Mouse (Mus musculus) forebrain, embryonic 14.5 days (tissue): ENCODE measurements around the gene Dnajc11. TPM values are rescaled to one million over a fixed set of nuclear protein-coding genes. Genes with fewer than 3 reads are reported as not detected.

ENCODE experiments used
- ATAC-seq: fragments of 200-750 bp; cut with Nextera tagmentation; 2 replicates; pipeline ENCODE4 v1.8.0; 2017; ENCODE audit warnings: mild to moderate bottlenecking, moderate library complexity
- DNase-seq: peaks from one replicate; pipeline ENCODE4 v3.0.0-alpha.2; 2015; ENCODE audit warnings: low spot score
- H3K27ac ChIP-seq: fragments of 300-500 bp; sonication (generic); 2 replicates; pipeline ENCODE4 v1.5.1; 2014; ENCODE audit warnings: low read depth, mild to moderate bottlenecking, control low read depth, low read length, moderate library complexity
- H3K27me3 ChIP-seq: fragments of 300-500 bp; sonication (generic); replicated peaks from 2 replicates; pipeline ENCODE4 v1.6.1; 2014; ENCODE audit warnings: low read length, control low read depth, mixed read lengths; ENCODE audit not compliant: control insufficient read depth, insufficient read depth
- H3K36me3 ChIP-seq: fragments of 300-500 bp; sonication (generic); 2 replicates; pipeline ENCODE4 v1.6.1; 2014; ENCODE audit warnings: low read length, control low read depth; ENCODE audit not compliant: control insufficient read depth, insufficient read depth
- H3K4me1 ChIP-seq: fragments of 300-500 bp; sonication (generic); 2 replicates; pipeline ENCODE4 v1.6.1; 2014; ENCODE audit warnings: antibody characterized with exemption, low read length, control low read depth; ENCODE audit not compliant: control insufficient read depth, insufficient read depth
- H3K4me2 ChIP-seq: fragments of 300-500 bp; sonication (generic); 2 replicates; pipeline ENCODE4 v1.6.1; 2014; ENCODE audit warnings: mild to moderate bottlenecking, control low read depth, low read length
- H3K4me3 ChIP-seq: fragments of 300-500 bp; sonication (generic); 2 replicates; pipeline ENCODE4 v1.5.1; 2014; ENCODE audit warnings: low read depth, low read length, control low read depth
- H3K9ac ChIP-seq: fragments of 300-500 bp; sonication (generic); 2 replicates; pipeline ENCODE4 v1.6.1; 2014; ENCODE audit warnings: mild to moderate bottlenecking, low read length, control low read depth, moderate library complexity
- H3K9me3 ChIP-seq: fragments of 300-500 bp; sonication (generic); replicated peaks from 2 replicates; pipeline ENCODE4 v1.6.1; 2016; ENCODE audit warnings: low read length, control low read depth, mixed read lengths; ENCODE audit not compliant: control insufficient read depth
- WGBS: fragments of 180-500 bp; shearing (Covaris S2); extraction: QIAGEN DNeasy Blood & Tissue Kit; methylation state at CpG from one replicate; pipeline ENCODE4 v1.1.7; 2014; 5-methylcytosine and 5-hydroxymethylcytosine counted together
- polyA plus RNA-seq: library from polyadenylated mRNA; unstranded; fragments of >200 nt; fragmentation: Nextera tagmentation; extraction: Ambion mirVana; gene quantifications from 2 replicates; pipeline ENCODE4 v1.2.1, GENCODE M21; 2014

Gene Dnajc11
- polyA plus RNA-seq, 1 experiment from 2014 or later = 67.9 TPM

DNA sequence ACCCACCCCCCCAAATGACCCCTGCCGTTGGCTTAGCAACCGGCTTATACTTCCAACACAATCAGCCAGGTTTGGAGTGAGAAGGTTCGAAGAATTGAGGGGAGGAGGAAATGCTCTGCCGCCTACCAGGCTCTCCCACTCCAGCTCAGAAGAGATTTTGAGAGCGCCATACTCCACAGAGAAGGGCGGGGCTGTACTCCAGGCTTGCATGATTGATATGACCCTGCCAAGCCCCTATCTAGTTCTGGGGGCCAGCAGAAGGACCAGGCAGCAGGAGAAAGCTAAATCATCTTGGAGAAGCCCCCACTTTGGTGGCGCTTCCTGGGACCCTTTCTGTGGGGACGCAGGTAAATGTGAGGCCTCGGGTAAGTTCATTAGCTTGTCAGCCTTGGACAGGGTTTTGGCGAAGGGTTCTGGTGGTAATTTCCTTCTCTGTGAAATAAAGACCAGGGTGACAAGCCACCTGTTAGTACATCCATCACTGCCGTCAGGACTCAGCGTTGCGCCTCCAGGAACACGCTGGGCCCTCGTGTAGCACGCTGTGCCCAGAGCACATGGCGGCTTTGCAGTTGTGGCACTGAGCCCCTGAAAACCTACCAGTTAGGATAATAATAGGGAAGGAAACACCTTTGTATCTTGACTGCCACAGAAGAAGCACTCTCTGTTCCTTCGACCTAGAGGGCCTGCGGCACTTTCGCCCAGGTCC lies 14.2 kb upstream of the Dnajc11 start:
- Histone ChIP-seq H3K27me3 (no peaks in the 10 kb centered on the region), H3K9me3 (no peaks in the 10 kb centered on the region), H3K27ac (no peak overlapping the region), H3K36me3 (no peaks in the 10 kb centered on the region), H3K4me2 (no peak overlapping the region), H3K4me3 (no peak overlapping the region), H3K9ac (no peak overlapping the region), H3K4me1 (no peaks in the 10 kb centered on the region)
- no peak for ATAC-seq
- WGBS = 76% methylated on average over 20 of the region's 20 CpGs
- DNase-seq = no peak

DNA sequence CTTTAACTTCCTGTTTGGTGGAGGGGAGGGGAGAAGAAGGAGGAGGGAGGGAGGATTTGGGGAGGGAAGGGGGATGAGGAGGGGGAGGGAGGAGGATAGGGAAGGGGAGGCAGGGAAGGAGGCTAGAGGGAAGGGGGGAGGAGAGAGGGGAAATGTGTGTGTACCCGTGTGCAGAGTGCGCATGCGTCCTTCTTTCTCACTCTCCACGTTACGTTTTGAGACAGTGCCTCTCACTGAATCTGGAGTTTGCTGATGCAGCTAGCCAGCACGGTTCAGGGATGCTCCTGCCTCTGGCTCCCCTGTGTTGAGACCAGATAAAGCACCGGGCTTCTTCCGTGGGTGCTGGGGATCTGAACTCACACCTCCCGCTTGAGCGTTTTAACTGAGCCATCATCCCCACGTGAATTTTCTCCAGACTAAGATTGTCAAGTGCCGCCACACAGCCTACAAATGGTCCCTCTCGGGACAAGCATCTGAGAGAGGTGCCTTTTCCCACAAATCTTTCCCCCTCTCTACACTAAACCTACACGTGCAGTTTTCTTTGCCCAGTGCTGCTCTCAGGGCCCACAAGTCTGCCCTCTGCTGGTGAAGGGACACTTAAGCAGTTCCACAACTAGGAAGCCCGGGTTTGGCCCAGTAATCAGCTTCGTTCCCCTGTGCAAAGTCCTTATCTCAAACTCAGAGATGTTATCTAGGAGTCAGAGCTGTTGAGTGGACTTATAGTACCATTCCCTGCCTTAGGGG lies 13.4 kb upstream of the Dnajc11 start:
- no peak overlapping the region for H3K27ac ChIP-seq
- H3K27me3 ChIP-seq = no peaks in the 10 kb centered on the region
- peak overlapping the region; percentile 45 for H3K4me2 ChIP-seq
- DNase-seq (peak; percentile 84), ATAC-seq (peak; percentile 54)
- no peaks in the 10 kb centered on the region for H3K4me1 ChIP-seq
- H3K9me3 ChIP-seq = no peaks in the 10 kb centered on the region
- peak overlapping the region; percentile 9; the same call in 1 of the 2 replicates for H3K4me3 ChIP-seq
- H3K9ac ChIP-seq = peak overlapping the region; percentile 45; the same call in 1 of the 2 replicates
- 27% methylated on average over 16 of the region's 16 CpGs for WGBS
- H3K36me3 ChIP-seq = no peaks in the 10 kb centered on the region

DNA sequence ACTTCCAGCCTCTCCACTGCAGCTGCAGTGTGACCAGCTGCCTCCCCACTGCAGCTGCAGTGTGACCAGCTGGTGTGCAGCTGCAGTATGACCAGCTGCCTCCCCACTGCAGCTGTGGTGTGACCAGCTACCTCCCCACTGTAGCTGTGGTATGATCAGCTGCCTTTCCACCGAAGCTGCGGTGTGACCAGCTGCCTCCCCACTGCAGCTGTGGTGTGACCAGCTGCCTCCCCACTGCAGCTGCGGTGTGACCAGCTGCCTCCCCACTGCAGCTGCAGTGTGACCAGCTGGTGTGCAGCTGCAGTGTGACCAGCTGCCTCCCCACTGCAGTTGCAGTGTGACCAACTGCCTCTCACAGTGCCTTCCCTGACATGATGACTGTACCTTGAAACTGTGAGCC lies 11.4 kb upstream of the Dnajc11 start:
- DNase-seq (no peak), ATAC-seq (no peak)
- WGBS = 92% methylated on average over 3 of the region's 3 CpGs
- no peak overlapping the region for H3K4me3 ChIP-seq
- H3K9me3 ChIP-seq = no peaks in the 10 kb centered on the region
- no peaks in the 10 kb centered on the region for H3K27me3 ChIP-seq
- H3K9ac ChIP-seq = no peak overlapping the region
- no peaks in the 10 kb centered on the region for H3K36me3 ChIP-seq
- no peaks in the 10 kb centered on the region for H3K4me1 ChIP-seq
- H3K4me2 ChIP-seq = no peak overlapping the region
- H3K27ac ChIP-seq = no peak overlapping the region

DNA sequence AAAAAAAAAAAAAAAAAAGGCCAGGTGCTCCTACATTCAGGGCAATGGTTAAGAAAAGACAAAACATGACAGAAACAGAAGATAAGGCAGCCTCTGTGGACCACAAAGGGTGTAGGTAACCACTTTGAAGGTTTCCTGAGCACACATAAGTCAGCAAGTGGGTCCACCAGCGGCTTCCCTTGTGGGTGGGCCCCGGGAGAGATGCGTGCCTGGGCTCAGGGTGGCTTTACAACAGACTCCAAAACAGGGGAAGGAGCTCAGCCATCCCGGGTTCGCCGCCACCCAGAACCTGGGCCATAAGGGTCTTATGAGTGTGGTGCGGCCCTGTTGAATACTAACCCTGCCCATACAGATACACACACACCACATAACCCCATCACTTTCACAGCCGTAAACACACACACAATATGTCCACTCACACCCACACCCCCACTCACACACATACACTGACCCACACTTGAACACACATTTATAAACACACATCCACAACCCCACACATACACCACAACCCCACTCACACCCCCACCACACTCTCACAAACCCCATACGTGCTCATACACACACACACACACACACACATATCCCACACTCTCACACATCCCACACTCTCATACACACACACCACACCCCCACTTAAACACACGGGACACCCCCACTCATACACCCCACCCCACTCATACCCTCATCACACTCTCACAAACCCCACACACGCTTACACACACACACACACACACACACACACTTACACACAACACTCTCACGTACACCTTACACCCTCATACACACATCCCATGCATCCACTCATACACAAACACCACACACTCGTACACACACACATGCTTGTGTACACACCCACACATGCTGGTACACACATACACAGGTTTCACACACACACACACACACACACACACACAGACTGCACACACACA lies 651 bp upstream of the Dnajc11 start:
- Histone ChIP-seq H3K4me1 (peaks cover 10% of the 10 kb centered on the region), H3K4me3 (no peak overlapping the region), H3K36me3 (0 out of 2 replicates have a peak, but pooled peaks cover 2% of the 10 kb centered on the region), H3K27ac (no peak overlapping the region), H3K27me3 (no peaks in the 10 kb centered on the region), H3K4me2 (peak overlapping the region; percentile 20; the same call in 1 of the 2 replicates), H3K9me3 (no peaks in the 10 kb centered on the region), H3K9ac (no peak overlapping the region)
- DNase-seq (no peak), ATAC-seq (peak; percentile 81)
- WGBS = 78% methylated on average over 13 of the region's 13 CpGs

DNA sequence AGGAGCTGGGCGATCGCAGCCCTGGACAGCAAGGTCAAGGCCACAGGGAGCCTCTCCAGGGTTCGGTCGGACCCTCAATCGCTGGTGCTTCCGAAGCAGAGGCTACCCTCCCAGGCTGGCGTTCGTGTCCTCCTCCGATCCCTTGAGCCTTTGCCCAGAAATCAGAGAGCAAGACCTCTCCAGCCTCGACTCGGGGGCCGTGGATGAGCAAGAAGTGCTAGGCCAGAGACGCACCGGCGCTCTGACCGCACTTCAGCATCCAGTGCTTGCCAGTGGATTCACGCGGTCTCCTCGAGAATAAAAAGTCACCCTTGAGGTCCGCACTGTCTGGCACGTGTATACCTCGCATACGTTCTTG lies 703 bp downstream of the Dnajc11 start:
- no peak for ATAC-seq
- H3K27me3 ChIP-seq = no peaks in the 10 kb centered on the region
- no peak for DNase-seq

DNA sequence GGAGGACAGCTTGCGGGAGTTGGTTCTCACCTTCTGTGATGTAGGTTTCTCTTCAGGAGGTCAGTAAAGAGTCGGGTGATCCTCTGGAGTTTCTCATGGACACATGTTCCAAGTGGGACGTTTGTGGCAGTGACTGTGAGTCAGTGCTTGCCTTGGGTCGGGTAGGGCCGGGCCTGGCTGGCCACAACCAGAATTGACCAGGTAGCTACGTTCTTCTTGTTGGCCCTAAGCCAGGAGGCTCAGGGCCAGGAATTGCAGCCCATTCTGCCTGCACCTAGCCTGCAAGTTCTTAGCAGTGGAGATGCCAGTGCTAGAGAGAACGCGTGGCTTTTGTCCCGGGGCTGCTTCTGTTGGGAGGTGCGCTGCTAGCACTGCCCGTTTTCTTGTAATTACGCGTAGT lies 4.0 kb downstream of the Dnajc11 start:
- Histone ChIP-seq H3K27ac (no peak overlapping the region), H3K9me3 (no peaks in the 10 kb centered on the region), H3K27me3 (no peaks in the 10 kb centered on the region), H3K4me2 (no peak overlapping the region), H3K4me1 (peaks cover 10% of the 10 kb centered on the region), H3K9ac (no peak overlapping the region), H3K36me3 (0 out of 2 replicates have a peak, but pooled peaks cover 2% of the 10 kb centered on the region), H3K4me3 (no peak overlapping the region)
- ATAC-seq (no peak), DNase-seq (no peak)
- 86% methylated on average over 13 of the region's 13 CpGs for WGBS

More for the DNA sequence above, 703 bp downstream of the Dnajc11 start:
- WGBS = 2% methylated on average over 23 of the region's 23 CpGs
- Histone ChIP-seq H3K4me1 (peaks cover 10% of the 10 kb centered on the region), H3K36me3 (0 out of 2 replicates have a peak, but pooled peaks cover 2% of the 10 kb centered on the region), H3K4me3 (peak overlapping the region; percentile 99), H3K4me2 (peak overlapping the region; percentile 98), H3K9ac (peak overlapping the region; percentile 93), H3K27ac (no peak overlapping the region), H3K9me3 (no peaks in the 10 kb centered on the region)

DNA sequence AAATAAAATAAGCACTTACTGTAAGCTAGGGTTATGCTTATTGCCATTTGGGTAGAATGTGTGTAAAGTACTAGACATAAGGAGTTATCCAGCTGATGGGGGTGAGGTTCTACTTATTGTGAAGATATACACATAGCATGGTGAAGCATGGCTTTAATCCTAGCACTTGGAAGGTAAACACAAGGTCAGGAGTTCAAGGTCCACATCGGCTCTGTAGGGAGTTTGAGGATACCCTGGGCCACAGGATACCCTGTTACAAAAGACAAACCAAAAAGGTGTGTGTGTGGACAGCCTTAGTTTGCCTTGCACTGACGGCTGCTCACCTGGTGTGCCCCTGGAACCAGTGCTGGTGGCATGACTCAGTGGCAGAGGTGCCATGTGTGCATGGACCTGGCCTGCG lies 4.6 kb downstream of the Dnajc11 start:
- Histone ChIP-seq H3K36me3 (0 out of 2 replicates have a peak, but pooled peaks cover 2% of the 10 kb centered on the region), H3K27me3 (no peaks in the 10 kb centered on the region), H3K9ac (no peak overlapping the region), H3K4me2 (no peak overlapping the region), H3K4me1 (peaks cover 10% of the 10 kb centered on the region), H3K9me3 (no peaks in the 10 kb centered on the region), H3K27ac (no peak overlapping the region), H3K4me3 (no peak overlapping the region)
- WGBS = 93% methylated on average over 3 of the region's 3 CpGs
- ATAC-seq (no peak), DNase-seq (no peak)

DNA sequence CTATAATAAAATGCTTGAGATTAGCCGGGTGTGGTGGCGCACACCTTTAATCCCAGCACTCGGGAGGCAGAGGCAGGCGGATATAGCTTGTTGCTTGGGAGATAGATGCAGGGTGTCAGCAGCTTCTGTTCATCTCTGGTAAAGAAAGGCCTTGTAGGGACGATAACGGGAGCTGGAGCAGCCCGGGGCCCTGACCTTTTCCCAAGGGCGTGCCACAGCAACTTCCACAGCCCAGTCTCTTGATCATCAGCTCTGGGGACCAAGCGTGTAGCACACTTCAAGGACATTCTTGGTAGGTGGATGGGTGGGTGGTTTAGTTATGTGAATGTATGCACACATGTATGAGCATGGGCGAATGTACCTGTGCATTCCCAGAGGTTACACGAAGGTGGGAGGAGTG lies 12.7 kb downstream of the Dnajc11 start:
- no peak for DNase-seq
- Histone ChIP-seq H3K4me2 (no peak overlapping the region), H3K9ac (no peak overlapping the region), H3K27ac (no peak overlapping the region), H3K27me3 (no peaks in the 10 kb centered on the region), H3K9me3 (no peaks in the 10 kb centered on the region), H3K4me1 (no peaks in the 10 kb centered on the region), H3K4me3 (no peak overlapping the region), H3K36me3 (peaks cover 8% of the 10 kb centered on the region)
- ATAC-seq = no peak
- 92% methylated on average over 11 of the region's 11 CpGs for WGBS
